Mouse (Mus musculus): ENCODE measurements at regions not wholly inside any gene's neighbourhood (a gene's known extent, or its start where the extent isn't known, plus 50 kb on each side); places are given as distances from the start of the nearest gene placed in this dataset.

DNA sequence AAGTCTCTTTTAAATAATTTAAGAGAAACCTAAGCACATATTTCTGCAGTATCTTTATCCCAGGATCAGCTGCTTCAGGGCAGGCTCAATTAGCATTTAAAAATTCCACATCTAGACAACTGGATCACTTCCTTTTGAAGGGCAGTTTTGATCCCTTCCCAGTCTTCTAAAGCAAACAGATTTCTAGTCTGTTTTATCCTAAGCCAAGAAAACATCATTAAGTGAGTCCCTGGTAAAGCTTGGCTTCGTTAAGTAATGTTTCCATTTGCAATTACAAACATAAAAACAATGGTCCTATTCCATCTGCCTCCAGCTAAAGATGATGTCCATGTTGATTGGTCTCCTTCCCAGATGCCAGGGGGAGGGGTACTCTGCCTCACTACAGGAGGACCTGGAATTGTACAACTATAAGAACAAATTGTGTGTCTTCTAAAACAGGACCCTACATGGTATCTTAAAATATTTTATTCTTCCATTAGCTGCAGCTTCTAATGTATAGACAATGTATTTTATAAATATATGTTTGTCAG lies 779.8 kb upstream of the Tbl1xr1 start:
- no peaks in the 10 kb centered on the region for H3K27me3 ChIP-seq (ENCODE audit: control insufficient read depth in 1 of 2, insufficient read depth in 2 of 2, low read length in 2 of 2)
- H3K36me3 ChIP-seq (ENCODE audit: control insufficient read depth in 1 of 2, insufficient read depth in 2 of 2, low read length in 2 of 2) = no peaks in the 10 kb centered on the region
- H3K9me3 ChIP-seq (replicated peaks; ENCODE audit: insufficient read depth, low read length) = no peaks in the 10 kb centered on the region
- H3K79me2 ChIP-seq (ENCODE audit: control insufficient read depth, insufficient read depth, low read length, poor library complexity) = no peaks in the 10 kb centered on the region
- DNase-seq (ENCODE audit: low read depth, low spot score) = no peak
- H3K9ac ChIP-seq (ENCODE audit: control insufficient read depth, low read depth, low read length, poor library complexity, severe bottlenecking) = no peak overlapping the region
- no peak overlapping the region for H3K27ac ChIP-seq (ENCODE audit: control insufficient read depth, low read depth, low read length)
- no peaks in the 10 kb centered on the region for H3K4me1 ChIP-seq (ENCODE audit: control insufficient read depth in 1 of 2, insufficient read depth in 2 of 2, low read length in 2 of 2)
- H3K4me3 ChIP-seq (ENCODE audit: control insufficient read depth in 1 of 2, insufficient read depth in 1 of 2, low read depth in 2 of 2, low read length in 2 of 2) = no peak overlapping the region
- TF ChIP-seq RCOR1 (IDR thresholded peaks at IDR 0.05; ENCODE audit: low read depth, low read length) (no peak), SMC3 (IDR thresholded peaks at IDR 0.05; ENCODE audit: low read depth, low read length) (no peak), HCFC1 (IDR thresholded peaks at IDR 0.05; ENCODE audit: low read depth, low read length) (no peak), TCF12 (IDR thresholded peaks at IDR 0.05; ENCODE audit: low read depth, low read length) (no peak), MYC (IDR thresholded peaks at IDR 0.05; ENCODE audit: low read depth, low read length) (no peak), MEF2A (IDR thresholded peaks at IDR 0.05; ENCODE audit: extremely low read depth, insufficient replicate concordance, low read depth, low read length, poor library complexity, severe bottlenecking) (no peak), ZMIZ1 (IDR thresholded peaks at IDR 0.05; ENCODE audit: low read depth, low read length) (no peak), POLR2AphosphoS5 (IDR thresholded peaks at IDR 0.05; ENCODE audit: borderline replicate concordance, low read depth, low read length) (no peak), MAZ (IDR thresholded peaks at IDR 0.05; ENCODE audit: low read depth, low read length) (no peak), USF2 (IDR thresholded peaks at IDR 0.05; ENCODE audit: borderline replicate concordance in 1 of 2, insufficient read depth in 1 of 2, low read depth in 1 of 2, low read length in 2 of 2) (no peak), ZKSCAN1 (IDR thresholded peaks at IDR 0.05; ENCODE audit: low read depth, low read length) (no peak)

DNA sequence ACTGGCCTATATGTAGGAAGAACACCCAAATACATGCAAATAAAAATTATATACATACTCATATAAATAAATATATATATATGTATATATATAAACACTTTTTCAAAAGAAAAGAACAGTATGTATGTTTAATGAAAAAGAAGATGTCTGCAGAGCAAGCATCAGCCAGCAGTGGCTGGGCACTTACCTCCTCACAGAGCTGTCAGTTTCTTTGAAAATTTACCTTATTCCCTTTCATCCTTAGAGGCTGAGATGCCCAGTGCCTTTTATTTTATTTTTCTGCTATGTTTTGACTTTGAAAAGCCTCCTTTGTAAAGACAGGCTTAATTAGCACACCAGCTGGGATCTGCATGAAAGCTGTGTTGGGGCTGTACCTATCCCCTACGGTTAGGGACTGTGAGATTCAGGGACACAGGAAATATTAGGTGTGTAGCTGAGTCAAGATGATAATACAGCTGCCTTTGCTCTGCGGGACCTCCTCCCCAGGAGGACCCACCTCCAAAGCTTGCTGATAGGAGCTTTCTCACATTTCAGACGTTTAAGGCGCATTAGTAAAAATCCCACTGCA lies 751.0 kb upstream of the Tbl1xr1 start:
- Histone ChIP-seq H3K27me3 (ENCODE audit: control insufficient read depth in 1 of 2, insufficient read depth in 2 of 2, low read length in 2 of 2) (no peaks in the 10 kb centered on the region), H3K9me3 (replicated peaks; ENCODE audit: insufficient read depth, low read length) (no peaks in the 10 kb centered on the region), H3K79me2 (ENCODE audit: control insufficient read depth, insufficient read depth, low read length, poor library complexity) (no peaks in the 10 kb centered on the region), H3K27ac (ENCODE audit: control insufficient read depth, low read depth, low read length) (no peak overlapping the region), H3K36me3 (ENCODE audit: control insufficient read depth in 1 of 2, insufficient read depth in 2 of 2, low read length in 2 of 2) (no peaks in the 10 kb centered on the region), H3K4me3 (ENCODE audit: control insufficient read depth in 1 of 2, insufficient read depth in 1 of 2, low read depth in 2 of 2, low read length in 2 of 2) (no peak overlapping the region), H3K4me1 (ENCODE audit: control insufficient read depth in 1 of 2, insufficient read depth in 2 of 2, low read length in 2 of 2) (no peaks in the 10 kb centered on the region), H3K9ac (ENCODE audit: control insufficient read depth, low read depth, low read length, poor library complexity, severe bottlenecking) (no peak overlapping the region)
- DNase-seq (ENCODE audit: low read depth, low spot score) = no peak
- no peak for TF ChIP-seq EP300 (IDR thresholded peaks at IDR 0.05; ENCODE audit: low read depth in 1 of 2, low read length in 2 of 2)
- TF ChIP-seq GABPA (IDR thresholded peaks at IDR 0.05; ENCODE audit: low read depth, low read length) = no peak
- TF ChIP-seq HCFC1 (IDR thresholded peaks at IDR 0.05; ENCODE audit: low read depth, low read length) = no peak
- no peak for TF ChIP-seq MYB (IDR thresholded peaks at IDR 0.05; ENCODE audit: low read depth, low read length)
- no peak for TF ChIP-seq MAX (IDR thresholded peaks at IDR 0.05; ENCODE audit: low read length)
- TF ChIP-seq BHLHE40 (IDR thresholded peaks at IDR 0.05; ENCODE audit: borderline replicate concordance, low read depth, low read length) = no peak
- TF ChIP-seq E2F4 (IDR thresholded peaks at IDR 0.05; ENCODE audit: borderline replicate concordance, low read depth, low read length) = no peak
- TF ChIP-seq ETS1 (IDR thresholded peaks at IDR 0.05; ENCODE audit: low read depth, low read length) = no peak
- TF ChIP-seq UBTF (IDR thresholded peaks at IDR 0.05; ENCODE audit: borderline replicate concordance, insufficient read depth, low read depth, low read length) = no peak
- no peak for TF ChIP-seq CHD1 (IDR thresholded peaks at IDR 0.05; ENCODE audit: low read depth, low read length)
- TF ChIP-seq MEF2A (IDR thresholded peaks at IDR 0.05; ENCODE audit: extremely low read depth, insufficient replicate concordance, low read depth, low read length, poor library complexity, severe bottlenecking) = no peak
- no peak for TF ChIP-seq NELFE (IDR thresholded peaks at IDR 0.05; ENCODE audit: low read depth, low read length)
- TF ChIP-seq MAZ (IDR thresholded peaks at IDR 0.05; ENCODE audit: low read depth, low read length) = no peak
- no peak for TF ChIP-seq ZNF384 (IDR thresholded peaks at IDR 0.05; ENCODE audit: low read depth, low read length)
- TF ChIP-seq MYC (IDR thresholded peaks at IDR 0.05; ENCODE audit: low read depth, low read length) = no peak
- TF ChIP-seq RCOR1 (IDR thresholded peaks at IDR 0.05; ENCODE audit: low read depth, low read length) = no peak
- no peak for TF ChIP-seq POLR2AphosphoS5 (IDR thresholded peaks at IDR 0.05; ENCODE audit: borderline replicate concordance, low read depth, low read length)
- TF ChIP-seq CTCF (IDR thresholded peaks at IDR 0.05 in 2 of 3, conservative IDR thresholded peaks at IDR 0.05 in 1 of 3; ENCODE audit: control insufficient read depth in 1 of 3, insufficient read depth in 1 of 3, low read depth in 2 of 3, low read length in 3 of 3, poor library complexity in 1 of 3, severe bottlenecking in 1 of 3) = no peak
- no peak for TF ChIP-seq CHD2 (IDR thresholded peaks at IDR 0.05; ENCODE audit: low read length)

Measured in MEL (cell line).